Mouse (Mus musculus): ENCODE data around the gene Epha2. TPM values are rescaled to one million over a fixed set of nuclear protein-coding genes. Genes with fewer than 3 reads are reported as not detected.

The Epha2 gene
- 1.6 and 1.7 TPM in 2 replicates for polyA plus RNA-seq (2012; ENCODE audit: insufficient read depth, insufficient read length, missing spikeins)

DNA sequence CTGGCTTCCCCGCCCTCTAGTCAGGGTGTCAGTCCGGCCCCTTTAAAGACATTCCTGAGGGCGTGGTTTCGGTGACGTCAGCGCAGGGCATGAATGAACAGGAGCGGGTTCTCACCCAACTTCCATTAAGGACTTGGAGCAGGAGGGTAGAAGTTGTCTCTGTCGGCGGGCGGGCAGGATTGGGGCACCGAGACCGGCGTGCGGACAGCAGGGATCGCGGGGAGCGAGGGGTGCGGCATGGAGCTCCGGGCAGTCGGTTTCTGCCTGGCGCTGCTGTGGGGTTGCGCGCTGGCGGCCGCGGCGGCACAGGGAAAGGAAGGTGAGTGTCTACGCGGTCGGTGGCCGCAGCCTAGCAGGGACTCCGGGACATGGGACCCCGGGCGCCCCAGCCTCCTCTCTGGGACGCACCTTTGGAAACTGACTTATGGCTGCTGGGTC, at the start of gene Epha2:
Gene Epha2, plus strand, starts transcription at position 125 of the 438 bp plus-strand sequence.
- Histone ChIP-seq H3K27ac (replicated peaks; ENCODE audit: low read depth, low read length) (peak within 1 kb of the TSS; percentile 82), H3K4me1 (ENCODE audit: control insufficient read depth, insufficient read depth, insufficient read length, low read length) (peaks cover 12% of the 10 kb centered on the region), H3K4me3 (ENCODE audit: insufficient read depth, low read depth, low read length) (peak within 1 kb of the TSS; percentile 97)

DNA sequence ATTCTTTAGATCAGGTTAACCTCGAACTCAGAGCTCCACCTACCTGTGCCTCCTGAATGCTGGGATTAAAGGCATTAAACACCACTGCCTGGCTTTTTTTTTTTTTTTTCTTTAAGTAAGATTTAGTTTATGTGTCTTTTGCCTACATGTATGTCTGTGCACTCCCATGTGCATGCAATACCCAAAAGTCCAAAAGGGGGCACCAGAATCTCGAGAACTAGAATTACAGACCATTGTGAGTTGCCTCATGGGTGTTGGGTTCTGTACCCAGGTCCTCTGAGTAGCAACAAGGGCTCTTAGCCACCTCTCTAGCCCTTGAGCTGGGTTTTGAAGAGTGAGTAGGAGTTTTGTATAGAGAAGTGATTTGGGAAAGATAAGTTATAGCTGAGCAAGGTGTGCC, 48.4 kb upstream of the Epha2 start:
- no peak overlapping the region for H3K4me3 ChIP-seq (ENCODE audit: insufficient read depth, low read depth, low read length)
- no peaks in the 10 kb centered on the region for H3K4me1 ChIP-seq (ENCODE audit: control insufficient read depth, insufficient read depth, insufficient read length, low read length)
- H3K27ac ChIP-seq (replicated peaks; ENCODE audit: low read depth, low read length): no peak overlapping the region

DNA sequence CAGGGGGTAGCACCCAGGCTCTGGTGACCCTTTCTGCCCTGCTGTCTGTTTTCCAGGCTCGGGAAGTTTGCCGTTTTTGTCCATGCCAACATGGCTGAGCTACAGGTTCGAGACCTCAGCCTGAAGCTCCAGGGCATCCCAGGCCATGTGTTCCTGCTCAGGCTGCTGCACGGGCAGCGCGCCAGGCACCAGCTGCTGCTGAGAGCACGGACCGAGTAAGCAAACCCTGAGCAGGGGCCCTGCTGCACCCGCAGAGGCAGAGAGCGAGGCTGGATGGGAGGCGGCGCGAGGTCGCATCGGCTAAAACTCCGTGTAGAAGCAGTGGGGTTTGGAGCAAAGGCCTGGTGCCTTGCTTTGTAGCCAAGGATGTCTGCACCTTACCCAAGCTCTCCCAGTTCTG, 46.8 kb upstream of the Epha2 start:
- Histone ChIP-seq H3K4me1 (ENCODE audit: control insufficient read depth, insufficient read depth, insufficient read length, low read length) (no peaks in the 10 kb centered on the region), H3K27ac (replicated peaks; ENCODE audit: low read depth, low read length) (no peak overlapping the region), H3K4me3 (ENCODE audit: insufficient read depth, low read depth, low read length) (no peak overlapping the region)

DNA sequence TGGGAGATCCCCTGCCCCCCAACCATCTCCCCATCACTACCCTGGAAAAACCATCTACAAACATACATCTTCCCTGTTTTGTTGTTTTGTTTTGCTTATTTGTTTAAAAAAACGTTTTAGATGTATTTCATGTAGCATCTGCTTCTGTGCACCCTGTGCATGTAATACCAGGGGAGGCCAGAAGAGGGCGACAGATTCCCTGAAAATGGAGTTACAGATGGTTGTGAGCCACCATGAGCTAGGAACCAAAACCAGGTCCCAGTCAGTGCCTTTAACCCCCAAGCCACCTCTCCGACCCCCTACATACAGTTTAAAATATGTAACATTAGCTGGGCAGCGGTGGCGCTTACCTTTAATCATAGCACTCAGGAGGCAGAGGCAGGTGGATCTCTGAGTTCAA, 43.6 kb upstream of the Epha2 start:
- Histone ChIP-seq H3K4me3 (ENCODE audit: insufficient read depth, low read depth, low read length) (no peak overlapping the region), H3K27ac (replicated peaks; ENCODE audit: low read depth, low read length) (no peak overlapping the region), H3K4me1 (ENCODE audit: control insufficient read depth, insufficient read depth, insufficient read length, low read length) (no peaks in the 10 kb centered on the region)

DNA sequence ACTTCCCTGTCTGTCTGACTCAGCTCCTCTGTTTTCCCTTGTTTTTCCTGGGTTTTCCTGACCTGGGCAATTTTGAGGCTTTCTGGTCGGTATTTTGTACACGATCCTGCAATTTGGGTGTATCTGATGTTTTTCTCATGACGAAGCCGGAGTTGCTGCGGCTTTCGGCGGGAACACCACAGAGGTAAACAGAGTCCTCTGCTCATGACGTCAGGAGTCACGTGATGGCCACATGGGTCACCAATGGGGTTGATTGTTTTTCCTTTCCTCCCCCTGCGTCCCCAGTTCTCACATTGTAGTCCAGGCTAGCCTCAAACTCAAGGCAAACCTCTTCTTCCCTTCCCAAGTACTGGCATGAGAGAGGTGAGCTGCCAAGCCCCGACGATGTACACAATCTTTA, 41.6 kb upstream of the Epha2 start:
- H3K27ac ChIP-seq (replicated peaks; ENCODE audit: low read depth, low read length): no peak overlapping the region
- no peaks in the 10 kb centered on the region for H3K4me1 ChIP-seq (ENCODE audit: control insufficient read depth, insufficient read depth, insufficient read length, low read length)
- H3K4me3 ChIP-seq (ENCODE audit: insufficient read depth, low read depth, low read length): no peak overlapping the region

DNA sequence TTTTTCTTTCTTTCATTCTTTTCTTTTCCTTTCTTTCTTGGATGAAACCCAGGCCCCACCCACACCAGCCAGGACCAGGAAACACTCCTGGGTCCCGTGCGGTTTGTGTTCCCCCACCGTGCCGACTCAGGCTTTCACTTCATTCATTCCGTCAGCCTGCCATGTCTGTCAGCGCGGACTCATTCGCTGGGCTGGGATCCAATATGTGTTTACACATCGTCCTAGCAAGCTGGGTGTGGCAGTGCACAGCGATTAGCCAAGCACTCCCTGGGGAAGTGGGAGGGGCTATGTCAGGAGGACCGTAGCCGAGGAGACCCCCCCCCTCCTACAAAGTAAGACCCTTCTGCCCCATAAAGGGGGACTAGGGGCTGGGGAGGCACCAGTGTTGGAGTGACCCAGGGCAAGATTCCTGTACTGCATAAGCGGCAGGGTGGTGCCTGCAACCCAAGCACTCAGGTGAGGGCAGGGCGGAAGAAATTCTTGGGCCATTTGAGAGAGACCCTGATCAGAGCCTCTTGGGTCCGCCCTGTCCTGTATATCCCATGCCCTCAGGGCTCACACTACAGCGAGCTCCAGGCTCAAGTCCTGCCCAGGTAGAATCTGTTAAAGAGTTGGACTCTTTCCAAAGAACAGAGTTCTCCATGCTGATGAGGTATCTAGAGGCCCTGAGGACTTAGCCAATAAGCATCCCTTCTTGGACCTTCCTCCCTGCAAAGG, 40.9 kb upstream of the Epha2 start:
- H3K27ac ChIP-seq (replicated peaks; ENCODE audit: low read depth, low read length): no peak overlapping the region
- no peaks in the 10 kb centered on the region for H3K4me1 ChIP-seq (ENCODE audit: control insufficient read depth, insufficient read depth, insufficient read length, low read length)
- no peak overlapping the region for H3K4me3 ChIP-seq (ENCODE audit: insufficient read depth, low read depth, low read length)

DNA sequence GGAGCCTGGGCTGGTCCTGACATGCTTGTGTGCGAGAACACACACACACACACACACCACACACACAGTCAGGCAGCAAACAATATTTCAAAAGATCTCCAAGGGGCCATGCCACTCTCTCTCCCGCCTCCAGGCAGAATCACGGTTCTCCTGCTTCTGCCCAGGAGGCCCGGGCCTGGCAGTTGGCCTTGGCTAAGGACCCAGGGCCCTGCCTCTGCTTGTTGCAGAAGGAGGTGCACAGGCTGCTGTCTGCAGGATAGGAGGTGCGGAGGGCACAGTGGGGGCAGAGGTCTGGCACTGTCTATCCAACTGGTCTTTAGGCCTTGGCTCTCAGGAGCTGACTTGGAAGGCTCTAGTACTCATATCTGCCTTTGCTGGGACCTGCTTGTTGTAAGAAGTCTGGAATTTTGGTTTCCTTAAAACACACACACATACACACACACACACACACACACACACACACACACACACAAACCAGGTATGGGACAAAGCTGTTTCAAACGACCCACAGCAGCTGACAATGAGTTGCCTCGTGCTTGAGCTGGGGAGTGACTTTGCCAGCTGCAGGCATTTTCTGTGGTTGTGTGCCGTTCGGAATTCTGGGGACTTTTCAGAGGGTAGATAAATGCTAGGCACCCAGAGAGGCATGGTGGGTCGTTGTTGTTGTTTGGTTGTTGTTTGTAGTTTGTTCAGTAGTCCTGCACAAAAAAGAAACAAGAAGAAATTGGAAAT, 38.0 kb upstream of the Epha2 start:
- H3K4me3 ChIP-seq (ENCODE audit: insufficient read depth, low read depth, low read length): no peak overlapping the region
- H3K4me1 ChIP-seq (ENCODE audit: control insufficient read depth, insufficient read depth, insufficient read length, low read length): no peaks in the 10 kb centered on the region
- no peak overlapping the region for H3K27ac ChIP-seq (replicated peaks; ENCODE audit: low read depth, low read length)

DNA sequence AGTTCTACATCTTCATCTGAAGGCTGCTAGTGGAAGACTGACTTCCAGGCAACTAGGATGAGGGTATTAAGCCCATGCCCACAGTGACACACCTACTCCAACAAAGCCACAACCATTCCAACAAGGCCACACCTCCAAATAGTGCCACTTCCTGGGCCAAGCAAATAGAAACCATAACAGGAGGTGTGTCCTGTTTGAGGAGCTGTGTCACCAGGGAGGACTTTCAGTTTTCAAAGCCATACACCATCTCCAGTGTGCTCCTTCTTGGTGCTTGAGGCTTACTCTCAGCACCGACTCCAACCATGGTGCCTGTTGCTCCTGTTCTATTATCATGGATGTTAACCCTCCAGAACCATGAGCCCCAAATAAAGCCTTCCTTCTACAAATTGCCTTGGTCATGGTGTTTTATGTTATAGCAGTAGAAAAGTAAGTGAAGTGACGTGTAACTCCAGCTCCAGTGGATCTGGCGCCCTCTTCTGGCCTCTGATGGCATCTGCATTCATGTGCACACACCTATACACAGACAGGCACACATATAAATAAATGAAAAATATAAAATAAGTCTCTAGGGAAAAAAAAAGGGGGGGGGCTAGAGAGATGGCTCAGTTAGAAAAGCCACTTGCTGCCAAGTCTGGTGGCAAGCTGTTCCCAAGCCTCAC, 34.9 kb upstream of the Epha2 start:
- Histone ChIP-seq H3K4me3 (ENCODE audit: insufficient read depth, low read depth, low read length) (no peak overlapping the region), H3K4me1 (ENCODE audit: control insufficient read depth, insufficient read depth, insufficient read length, low read length) (no peaks in the 10 kb centered on the region), H3K27ac (replicated peaks; ENCODE audit: low read depth, low read length) (no peak overlapping the region)

DNA sequence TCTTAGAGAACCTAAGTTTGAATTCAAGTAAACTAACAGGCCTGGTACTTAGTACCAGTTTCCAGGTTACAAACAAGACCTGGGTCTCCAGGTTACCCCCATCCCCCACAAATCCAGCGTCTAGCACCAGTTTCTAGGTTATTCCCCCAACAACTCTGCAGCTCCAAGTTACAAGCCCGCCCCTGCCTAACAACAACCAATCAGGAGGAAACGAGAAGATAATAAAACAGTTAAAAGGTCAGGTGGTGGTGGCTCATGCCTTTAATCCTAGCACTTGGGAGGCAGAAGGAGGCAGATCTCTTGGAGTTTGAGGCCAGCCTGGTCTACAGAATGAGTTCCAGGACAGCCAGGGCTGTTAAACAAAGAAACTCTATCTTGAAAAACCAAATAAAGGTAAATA, 33.8 kb upstream of the Epha2 start:
- H3K27ac ChIP-seq (replicated peaks; ENCODE audit: low read depth, low read length): no peak overlapping the region
- H3K4me1 ChIP-seq (ENCODE audit: control insufficient read depth, insufficient read depth, insufficient read length, low read length): peaks cover 9% of the 10 kb centered on the region
- H3K4me3 ChIP-seq (ENCODE audit: insufficient read depth, low read depth, low read length): no peak overlapping the region

DNA sequence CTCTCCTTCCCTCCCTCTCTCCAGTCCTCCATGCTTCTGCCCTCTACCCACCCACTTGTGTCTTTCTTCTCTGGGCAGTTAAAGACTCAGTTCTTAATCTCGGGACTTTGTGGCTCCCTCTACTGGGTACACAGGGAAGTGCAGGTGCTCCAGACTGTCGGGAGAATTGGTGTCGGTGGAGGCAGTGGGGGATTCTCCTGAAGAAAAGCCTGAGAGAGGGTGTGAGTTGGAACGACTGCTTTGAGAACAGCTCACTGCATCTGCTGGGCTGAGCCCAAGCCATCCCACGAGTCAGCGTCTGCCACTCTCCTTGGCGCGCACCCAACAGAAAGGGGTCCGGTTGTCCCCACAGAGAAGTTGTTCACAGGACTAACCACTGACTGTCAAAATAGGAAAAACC, 33.2 kb upstream of the Epha2 start:
- H3K27ac ChIP-seq (replicated peaks; ENCODE audit: low read depth, low read length): no peak overlapping the region
- H3K4me3 ChIP-seq (ENCODE audit: insufficient read depth, low read depth, low read length): no peak overlapping the region
- peaks cover 9% of the 10 kb centered on the region for H3K4me1 ChIP-seq (ENCODE audit: control insufficient read depth, insufficient read depth, insufficient read length, low read length)

DNA sequence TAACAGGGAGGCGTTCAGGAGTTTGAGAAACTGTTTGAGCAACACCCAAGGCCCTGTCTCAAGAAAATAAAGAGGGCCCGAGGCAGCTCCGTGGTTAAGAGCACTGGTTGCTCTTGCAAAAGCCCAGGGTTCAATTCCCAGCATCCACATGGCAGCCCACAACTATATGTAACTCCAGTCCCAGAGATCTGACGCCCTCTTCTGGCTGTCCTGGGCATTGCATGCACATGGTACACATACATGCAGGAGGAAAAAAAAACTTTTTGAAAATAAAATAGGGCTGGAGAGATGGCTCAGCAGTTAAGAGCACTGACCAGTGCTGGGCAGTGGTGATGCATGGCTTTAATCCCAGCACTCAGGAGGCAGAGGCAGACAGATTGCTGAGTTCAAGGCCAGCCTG, 32.7 kb upstream of the Epha2 start:
- Histone ChIP-seq H3K4me1 (ENCODE audit: control insufficient read depth, insufficient read depth, insufficient read length, low read length) (peaks cover 9% of the 10 kb centered on the region), H3K27ac (replicated peaks; ENCODE audit: low read depth, low read length) (no peak overlapping the region), H3K4me3 (ENCODE audit: insufficient read depth, low read depth, low read length) (no peak overlapping the region)

DNA sequence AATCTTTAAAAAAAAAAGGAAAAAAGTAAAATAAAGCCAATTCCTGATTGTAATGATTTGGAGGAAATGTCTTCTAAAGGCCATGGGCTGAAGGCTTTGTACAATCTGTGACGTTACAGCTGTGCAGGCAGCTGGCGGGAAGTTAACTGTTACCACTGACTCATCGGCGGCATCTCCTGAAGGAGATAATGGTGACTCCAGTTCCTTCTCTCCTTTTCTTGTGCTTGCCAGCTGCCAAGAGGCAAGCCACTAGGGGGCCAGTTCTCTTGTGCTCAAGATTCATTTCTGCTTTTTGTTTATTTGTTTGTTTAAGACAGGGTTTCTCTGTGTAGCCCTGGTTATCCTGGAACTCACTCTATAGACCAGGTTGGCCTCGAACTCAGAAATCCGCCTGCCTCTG, 32.0 kb upstream of the Epha2 start:
- Histone ChIP-seq H3K27ac (replicated peaks; ENCODE audit: low read depth, low read length) (no peak overlapping the region), H3K4me3 (ENCODE audit: insufficient read depth, low read depth, low read length) (no peak overlapping the region), H3K4me1 (ENCODE audit: control insufficient read depth, insufficient read depth, insufficient read length, low read length) (peaks cover 9% of the 10 kb centered on the region)

DNA sequence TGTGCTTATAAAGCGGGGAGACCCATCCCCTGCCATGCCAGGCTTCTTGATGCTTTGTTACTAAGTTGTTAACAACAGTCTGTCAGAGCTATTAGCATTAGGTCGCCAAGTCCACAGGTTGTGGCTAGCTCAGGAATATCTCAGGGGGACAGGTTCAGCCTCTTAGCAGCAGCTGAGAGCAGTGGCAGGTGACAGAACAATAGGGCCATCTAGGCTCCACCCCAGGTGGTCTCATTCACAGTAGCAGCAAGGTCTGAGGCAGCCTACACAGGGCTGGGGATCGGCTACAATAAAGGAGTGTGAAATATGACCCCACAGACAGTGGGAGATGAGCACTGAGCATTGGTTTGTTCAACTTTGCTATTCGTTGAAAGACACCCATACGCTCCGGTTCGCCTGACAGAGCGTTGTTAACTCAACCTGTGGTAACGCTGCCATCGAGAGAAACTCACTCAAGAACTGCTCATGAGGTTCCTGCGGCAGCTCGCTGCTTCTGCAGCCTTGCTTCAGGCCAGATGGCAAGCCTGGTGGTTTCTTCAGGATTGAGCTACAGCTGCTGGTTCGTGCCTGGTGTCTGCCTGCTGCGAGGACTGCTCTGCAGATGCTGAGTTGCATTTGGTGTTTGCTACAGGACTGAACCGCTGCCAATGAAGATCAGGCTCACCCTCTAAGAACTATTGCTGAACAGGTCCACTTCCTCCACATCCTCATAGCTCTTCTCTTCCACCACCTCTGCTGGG, 30.7 kb upstream of the Epha2 start:
- H3K27ac ChIP-seq (replicated peaks; ENCODE audit: low read depth, low read length): no peak overlapping the region
- H3K4me1 ChIP-seq (ENCODE audit: control insufficient read depth, insufficient read depth, insufficient read length, low read length): peaks cover 9% of the 10 kb centered on the region
- H3K4me3 ChIP-seq (ENCODE audit: insufficient read depth, low read depth, low read length): no peak overlapping the region

DNA sequence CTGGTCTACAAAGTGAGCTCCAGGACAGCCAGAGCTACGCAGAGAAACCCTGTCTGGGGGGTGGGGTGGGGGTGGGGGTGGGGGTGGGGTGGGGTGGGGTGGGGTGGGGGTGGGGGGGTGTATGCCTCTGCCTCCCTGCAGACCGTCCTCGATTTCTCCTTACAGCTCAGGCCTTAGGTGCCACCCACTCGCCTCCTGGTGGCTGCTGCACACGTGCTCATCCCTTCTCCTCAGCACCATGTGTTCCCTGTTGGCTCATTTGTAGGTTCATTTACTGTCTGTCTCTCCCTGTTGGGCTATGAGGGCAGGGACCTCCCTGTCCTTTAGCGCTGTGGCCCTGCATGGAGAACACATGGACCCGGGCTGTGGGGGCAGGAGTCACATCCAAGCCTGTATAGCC, 29.8 kb upstream of the Epha2 start:
- H3K4me3 ChIP-seq (ENCODE audit: insufficient read depth, low read depth, low read length): no peak overlapping the region
- no peak overlapping the region for H3K27ac ChIP-seq (replicated peaks; ENCODE audit: low read depth, low read length)
- peaks cover 9% of the 10 kb centered on the region for H3K4me1 ChIP-seq (ENCODE audit: control insufficient read depth, insufficient read depth, insufficient read length, low read length)

DNA sequence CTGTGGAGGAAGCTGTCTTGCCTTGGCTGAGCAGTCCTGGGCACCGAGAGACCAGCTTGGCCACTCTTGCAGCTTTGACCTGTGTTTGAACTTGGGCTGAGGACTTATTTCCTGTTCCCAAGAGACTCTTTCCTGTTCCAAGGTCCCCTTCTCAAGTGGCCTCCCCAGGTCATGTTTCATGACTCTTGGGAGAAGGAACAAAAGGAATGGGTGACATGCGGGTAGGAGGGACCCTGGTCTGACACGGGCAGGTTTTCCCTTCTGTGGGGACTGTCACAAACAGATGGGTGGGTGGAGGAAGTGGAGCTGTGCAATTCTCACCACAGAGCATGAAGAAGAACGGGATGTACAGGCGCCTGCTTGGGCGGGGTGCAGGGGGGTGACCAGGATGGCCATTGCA, 29.3 kb upstream of the Epha2 start:
- Histone ChIP-seq H3K4me1 (ENCODE audit: control insufficient read depth, insufficient read depth, insufficient read length, low read length) (peaks cover 9% of the 10 kb centered on the region), H3K4me3 (ENCODE audit: insufficient read depth, low read depth, low read length) (no peak overlapping the region), H3K27ac (replicated peaks; ENCODE audit: low read depth, low read length) (no peak overlapping the region)

Data from brown adipose tissue, adult 24 weeks (tissue).